Mouse (Mus musculus) adrenal gland, postnatal 14 days (tissue): ENCODE measurements around the gene Alcam. TPM values are rescaled to one million over a fixed set of nuclear protein-coding genes. Genes with fewer than 3 reads are reported as not detected.

Source experiments
- DNase-seq: peaks from one replicate; pipeline ENCODE4 v3.0.0; 2021; ENCODE audit warnings: mixed read lengths
- total RNA-seq: library from RNA; stranded (reverse); gene quantifications from 2 replicates; pipeline ENCODE4 v1.2.3, GENCODE M21; 2021

Gene Alcam
- total RNA-seq, 1 experiment from 2014 or later, result 43.7 TPM

- DNase-seq, result no peak
Measured at GRCm38 (mm10) chr16:52366915-52367314, 87.0 kb downstream of the Alcam start.

- no peak for DNase-seq
Measured at GRCm38 (mm10) chr16:52363944-52364511, 89.8 kb downstream of the Alcam start.

DNA sequence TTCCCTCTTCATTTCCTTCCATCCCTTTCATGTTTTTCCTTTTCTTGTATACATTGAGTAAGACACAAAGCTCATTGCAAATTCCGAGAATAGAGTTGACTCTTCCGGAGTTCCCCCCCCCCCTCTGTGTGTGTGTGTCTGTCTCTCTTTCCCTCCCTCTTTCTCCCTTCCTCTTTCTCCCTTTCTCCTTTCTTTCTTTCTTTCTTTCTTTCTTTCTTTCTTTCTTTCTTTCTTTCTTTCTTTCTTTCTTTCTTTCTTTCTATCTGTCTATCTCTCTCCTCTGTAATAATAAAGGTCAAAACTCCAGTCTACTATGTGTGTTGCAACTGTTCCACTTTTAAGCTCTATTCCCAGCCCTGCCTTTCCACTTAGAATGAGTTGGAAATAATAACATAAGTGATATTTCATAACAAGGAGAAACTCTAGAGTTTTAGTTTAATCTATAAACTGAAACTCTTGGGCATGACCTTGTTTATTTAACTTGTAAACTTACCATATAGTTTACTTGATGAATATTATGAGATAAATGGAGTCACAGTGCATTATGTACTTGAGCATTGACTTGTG, 110.3 kb downstream of the Alcam start:
- DNase-seq, result no peak

- no peak for DNase-seq
Measured at GRCm38 (mm10) chr16:52342694-52343466, 111.0 kb downstream of the Alcam start.

GRCm38 (mm10) chr16:52334084-52334483, 119.8 kb downstream of the Alcam start:
- no peak for DNase-seq

DNA sequence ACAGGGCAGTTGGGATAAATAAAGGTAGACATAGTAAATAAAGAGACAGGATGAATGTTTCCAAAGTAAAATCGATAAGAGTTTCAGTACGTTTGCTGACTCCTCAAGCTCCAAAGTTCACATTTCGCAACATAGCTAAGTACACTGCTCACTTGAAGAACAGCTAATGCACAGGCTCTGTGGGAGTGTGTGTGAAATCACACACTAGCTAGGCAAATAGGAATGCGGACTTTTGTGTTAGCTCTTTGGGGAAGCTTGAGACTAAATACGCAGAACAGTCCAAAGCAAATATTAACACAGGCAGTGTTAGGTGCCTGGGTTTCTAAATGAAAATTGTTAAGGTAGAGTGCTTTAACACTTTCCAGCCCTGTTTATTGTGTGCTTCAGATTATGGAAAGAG, 120.2 kb downstream of the Alcam start:
- DNase-seq, result no peak

DNA sequence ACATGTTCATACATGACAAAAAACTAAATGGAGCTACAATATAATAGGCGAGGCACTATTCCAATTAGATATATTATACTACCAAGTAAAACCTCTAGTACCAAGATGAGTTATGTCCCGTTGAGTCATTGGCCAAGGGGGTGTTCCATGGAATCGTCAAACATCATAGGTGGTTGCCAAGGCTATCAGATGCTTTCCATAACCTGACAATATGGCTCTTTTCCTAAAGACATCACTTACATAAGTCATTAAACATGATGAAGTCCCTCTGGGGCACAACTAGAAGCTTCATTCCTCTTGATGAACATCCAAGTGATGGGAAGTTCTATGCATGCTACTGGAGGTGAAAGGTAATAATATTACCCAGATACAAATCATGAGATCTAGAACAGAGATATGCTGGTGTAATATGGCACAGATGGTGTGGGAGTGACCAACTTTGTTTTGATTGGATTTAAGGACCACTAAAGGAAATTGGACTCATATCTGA, 122.5 kb downstream of the Alcam start:
- no peak for DNase-seq

DNA sequence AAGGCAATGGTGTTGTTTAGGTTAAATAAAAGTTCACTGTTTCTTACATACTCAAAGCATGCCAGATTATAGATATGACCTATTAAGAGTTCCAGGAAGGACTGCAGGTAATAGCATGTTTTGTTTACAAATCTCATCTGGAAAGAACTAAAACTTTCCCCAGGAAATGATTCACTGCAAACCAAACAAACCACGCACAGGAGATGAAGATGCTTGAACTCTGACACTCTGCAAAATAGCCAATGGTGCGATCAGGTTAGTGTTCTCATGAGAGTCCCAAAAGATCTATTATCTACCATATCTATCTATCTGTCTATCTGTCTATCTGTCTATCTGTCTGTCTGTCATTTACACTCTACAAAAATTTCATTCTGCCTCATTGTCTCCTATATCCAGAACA, 124.5 kb downstream of the Alcam start:
- no peak for DNase-seq

- DNase-seq, result no peak
Measured at GRCm38 (mm10) chr16:52319229-52319628, 134.6 kb downstream of the Alcam start.

- DNase-seq, result peak; percentile 73
Measured at GRCm38 (mm10) chr16:52311073-52311472, 142.8 kb downstream of the Alcam start.

DNA sequence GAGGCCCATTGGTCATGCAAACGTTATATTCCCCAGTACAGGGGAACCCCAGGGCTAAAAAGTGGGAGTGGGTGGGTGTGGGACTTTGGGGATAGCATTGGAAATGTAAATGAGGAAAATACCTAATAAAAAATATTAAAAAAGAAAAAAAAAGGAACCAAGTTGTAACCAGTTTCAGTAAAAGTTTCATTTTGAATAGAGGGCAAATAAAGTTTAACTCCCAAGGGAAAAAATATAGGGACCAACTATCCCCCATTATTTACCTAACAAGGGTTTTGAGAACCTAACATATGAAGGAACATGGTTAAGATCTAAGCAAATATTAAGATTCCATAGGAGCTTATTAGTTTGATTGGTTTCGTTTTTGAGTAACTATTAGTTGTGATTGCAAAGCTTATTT, 146.9 kb downstream of the Alcam start:
- no peak for DNase-seq

DNA sequence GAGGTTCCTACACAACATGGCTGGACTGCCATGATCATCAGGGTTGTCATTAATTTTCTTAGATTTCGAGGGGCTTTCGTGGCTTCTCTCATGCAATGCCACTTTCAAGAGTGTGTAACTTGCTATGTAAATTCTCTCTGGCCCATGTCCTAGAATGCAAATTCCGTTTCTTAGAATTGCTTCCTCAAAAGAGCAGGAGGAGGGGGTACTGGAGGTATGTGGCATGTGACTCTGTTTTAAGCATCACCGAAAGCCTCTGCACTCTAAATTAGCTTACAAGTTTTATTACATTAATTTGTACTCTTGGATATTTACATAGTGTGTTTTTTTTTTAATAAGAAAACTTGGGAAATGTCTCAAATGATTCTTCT, 150.4 kb downstream of the Alcam start:
- no peak for DNase-seq

- DNase-seq, result no peak
Measured at GRCm38 (mm10) chr16:52302790-52303531, 150.9 kb downstream of the Alcam start.

DNA sequence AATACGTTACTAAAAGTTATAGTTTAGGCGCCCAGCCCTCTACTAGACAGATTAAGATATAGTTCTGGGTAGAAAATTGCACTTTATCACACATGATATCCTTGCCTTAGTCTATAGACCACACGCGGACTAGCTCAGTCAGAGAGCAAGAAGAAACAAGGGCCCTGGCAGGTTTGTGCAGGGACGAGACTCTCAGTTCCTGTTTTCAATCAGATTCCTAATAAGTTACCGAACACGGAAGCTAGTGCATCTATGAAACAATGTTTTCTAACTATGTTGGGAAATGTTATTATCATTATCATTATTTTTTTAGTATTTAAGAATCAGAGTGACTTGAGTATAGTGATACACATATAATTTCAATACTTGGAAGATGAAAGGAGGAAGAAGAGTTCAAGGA, 152.1 kb downstream of the Alcam start:
- no peak for DNase-seq

- DNase-seq, result no peak
Measured at GRCm38 (mm10) chr16:52296376-52296775, 157.5 kb downstream of the Alcam start.

GRCm38 (mm10) chr16:52295535-52295934, 158.3 kb downstream of the Alcam start:
- DNase-seq, result no peak

DNA sequence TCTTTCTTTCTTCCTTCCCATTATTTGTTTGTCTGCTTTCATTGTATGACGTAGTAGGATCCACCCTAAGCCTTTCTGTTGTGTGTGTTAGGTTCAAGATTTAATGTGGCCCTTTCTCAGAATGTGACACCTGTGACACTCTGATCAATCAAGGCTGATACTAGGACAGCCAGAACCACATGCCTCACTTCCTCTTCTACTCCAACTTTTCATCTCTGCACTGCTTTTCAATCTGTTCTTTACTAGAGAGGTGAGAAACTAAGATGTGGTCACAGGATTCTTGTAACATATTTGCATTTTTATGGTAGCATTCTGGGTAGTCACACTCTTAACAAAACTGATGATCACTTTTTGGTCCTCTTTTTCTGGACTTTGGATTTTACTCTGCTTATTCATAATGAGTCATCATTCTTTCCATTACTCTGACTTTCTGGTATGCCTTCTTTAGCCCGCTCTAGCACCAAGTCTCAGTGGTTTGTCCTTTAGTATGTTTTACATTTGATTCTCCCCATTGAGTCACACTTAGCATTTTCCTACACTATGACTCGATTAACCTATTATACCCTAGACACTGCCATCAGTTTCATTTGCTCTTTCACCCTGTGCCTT, 161.3 kb downstream of the Alcam start:
- DNase-seq, result no peak

GRCm38 (mm10) chr16:52280186-52280585, 173.7 kb downstream of the Alcam start:
- DNase-seq, result no peak

GRCm38 (mm10) chr16:52265066-52265465, 188.8 kb downstream of the Alcam start:
- DNase-seq, result no peak

- DNase-seq, result no peak
Measured at GRCm38 (mm10) chr16:52263751-52264150, 190.1 kb downstream of the Alcam start.

- no peak for DNase-seq
Measured at GRCm38 (mm10) chr16:52262582-52262981, 191.3 kb downstream of the Alcam start.

GRCm38 (mm10) chr16:52261755-52262154, 192.1 kb downstream of the Alcam start:
- DNase-seq, result no peak

DNA sequence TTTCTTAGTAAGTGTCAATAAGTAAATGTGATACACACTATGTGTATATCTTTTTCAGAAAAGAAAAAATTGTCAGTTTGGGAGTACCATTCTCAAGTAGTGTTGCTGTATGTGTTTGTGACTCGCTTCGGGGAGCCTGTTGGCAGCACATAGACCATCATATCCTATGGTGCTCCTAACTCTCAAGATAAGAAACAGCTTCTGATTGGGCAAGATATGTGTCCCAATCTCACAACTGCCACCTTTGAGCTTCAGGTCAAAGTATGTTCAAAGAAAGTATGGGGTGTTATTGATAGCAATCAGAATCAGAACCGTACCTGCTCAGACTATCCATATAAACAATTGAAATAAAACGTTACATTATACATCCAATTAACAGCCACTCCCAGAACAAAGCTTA, 202.9 kb downstream of the Alcam start:
- DNase-seq, result no peak
